Comparison of ENCODE assay signal across 11 mouse cellular contexts in the genomic region with DNA sequence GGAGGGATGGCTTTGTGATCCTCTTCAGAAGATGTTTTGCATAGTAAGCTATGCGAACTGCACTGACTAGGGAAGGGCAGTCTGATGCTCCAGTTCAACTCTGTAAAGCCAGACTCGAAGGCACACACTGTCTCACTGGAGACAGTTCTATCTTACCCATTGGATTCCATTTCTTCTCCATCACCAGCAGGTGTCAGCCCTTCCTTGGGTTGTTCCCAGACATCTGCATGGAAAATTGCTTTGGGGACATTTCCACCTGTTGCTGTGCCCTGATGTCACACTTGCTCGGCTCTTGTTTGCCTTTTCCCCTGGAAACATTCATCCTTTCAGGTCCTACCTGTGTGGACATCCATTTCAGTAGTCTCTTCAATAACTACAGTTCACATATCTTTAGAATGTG. TPM values are rescaled to one million over a fixed set of nuclear protein-coding genes. Genes with fewer than 3 reads are reported as not detected.
DNase-seq lines count a peak whose midpoint lies in the region; ATAC-seq and TF ChIP-seq lines count a peak whose summit lies in the region.
"Had no signal": no experiment of that assay in that cellular context is flagged by ENCODE, and none has a peak within 500 bp of the region (broad histone marks: within the 10 kb centered on the region; RNA-seq: fewer than 3 reads in every experiment).

No protein-coding gene starts in this region.

- H3K4me1 ChIP-seq in liver, postnatal 0 days (ENCODE audit: insufficient read depth) = no peaks in the 10 kb centered on the region
- H3K4me1 ChIP-seq in liver, embryonic 11.5 days (replicated peaks; ENCODE audit: control insufficient read depth, insufficient read depth, low read length) = no peaks in the 10 kb centered on the region
- H3K4me1 ChIP-seq: neural tube, embryonic 12.5 days had no signal

- TF ChIP-seq CTCF in liver, postnatal 0 days (IDR thresholded peaks at IDR 0.05; ENCODE audit: low read depth) = peak; percentile 49

- 49% methylated on average over 3 of the region's 3 CpGs for WGBS in liver, postnatal 0 days (ENCODE audit: insufficient replicate concordance)
- 55% methylated on average over 3 of the region's 3 CpGs for WGBS in liver, embryonic 11.5 days

- no peak for TF ChIP-seq EP300 in liver, postnatal 0 days (IDR thresholded peaks at IDR 0.05; ENCODE audit: low read depth)

- H3K4me2 ChIP-seq in liver, postnatal 0 days (ENCODE audit: low read depth, low read length) = no peak overlapping the region
- no peak overlapping the region for H3K4me2 ChIP-seq in liver, embryonic 11.5 days
- H3K4me2 ChIP-seq: neural tube, embryonic 12.5 days had no signal

- H3K27ac ChIP-seq in liver, postnatal 0 days (ENCODE audit: low read depth) = no peak overlapping the region
- no peak overlapping the region for H3K27ac ChIP-seq in liver, embryonic 11.5 days (ENCODE audit: low read depth, low read length)
- H3K27ac ChIP-seq: neural tube, embryonic 12.5 days had no signal

- no peaks in the 10 kb centered on the region for H3K9me3 ChIP-seq in liver, postnatal 0 days (ENCODE audit: low read length)
- H3K9me3 ChIP-seq in liver, embryonic 11.5 days (ENCODE audit: control insufficient read depth, low read length) = no peaks in the 10 kb centered on the region
- H3K9me3 ChIP-seq: neural tube, embryonic 12.5 days had no signal

- no peak overlapping the region for H3K4me3 ChIP-seq in liver, postnatal 0 days (ENCODE audit: low read depth, low read length)
- no peak overlapping the region for H3K4me3 ChIP-seq in liver, embryonic 11.5 days (ENCODE audit: low read depth, low read length)
- H3K4me3 ChIP-seq: neural tube, embryonic 12.5 days had no signal

- intact Hi-C loops in left cerebral cortex, postnatal 36 days (cut with DNase I) = loop anchor here (1.0 to 2.0 kb wide), 2 partner anchors 266 to 349 kb away; no protein-coding TSS in a partner anchor

- peak; percentile 41 for DNase-seq in embryo, embryonic 10 days (ENCODE audit: low spot score)
- DNase-seq in embryo, embryonic 9.5 days (ENCODE audit: extremely low spot score) = no peak
- DNase-seq in liver, postnatal 0 days = no peak
- DNase-seq in liver, embryonic 11.5 days (ENCODE audit: low spot score) = no peak
- peak; percentile 1 for DNase-seq in embryo, embryonic 11.5 days (ENCODE audit: low read depth, low spot score)
- peak; percentile 7 to 12 for DNase-seq in left cerebral cortex, postnatal 36 days (ENCODE audit: low spot score in 2 of 2)
- no peak for DNase-seq in T-cell, adult 2 months (ENCODE audit: low spot score)
- no peak for DNase-seq in gastrocnemius, postnatal 10 days

- no peaks in the 10 kb centered on the region for H3K27me3 ChIP-seq in liver, postnatal 0 days (ENCODE audit: insufficient read depth, low read length)
- H3K27me3 ChIP-seq in liver, embryonic 11.5 days (replicated peaks; ENCODE audit: control insufficient read depth, insufficient read depth, low read length) = no peaks in the 10 kb centered on the region
- H3K27me3 ChIP-seq: neural tube, embryonic 12.5 days had no signal

- no peaks in the 10 kb centered on the region for H3K36me3 ChIP-seq in liver, postnatal 0 days (replicated peaks; ENCODE audit: insufficient read depth, low read length)
- H3K36me3 ChIP-seq in liver, embryonic 11.5 days (ENCODE audit: control insufficient read depth, insufficient read depth, low read length) = no peaks in the 10 kb centered on the region
- H3K36me3 ChIP-seq: G1E; neural tube, embryonic 12.5 days had no signal

- no peak for ATAC-seq in liver, postnatal 0 days
- ATAC-seq in liver, embryonic 11.5 days (replicated peaks; ENCODE audit: low FRiP score) = no peak

- H3K9ac ChIP-seq in liver, postnatal 0 days (replicated peaks) = no peak overlapping the region
- no peak overlapping the region for H3K9ac ChIP-seq in liver, embryonic 11.5 days (ENCODE audit: low read depth, low read length)
- H3K9ac ChIP-seq: neural tube, embryonic 12.5 days had no signal

RNA-seq across cellular contexts. Expression of a gene that starts 36.4 kb away (rescaled TPM):
- not detected in 2 replicates for polyA plus RNA-seq in liver, postnatal 0 days (2015; fragmentation: Nextera tagmentation; extraction: Ambion mirVana)
- not detected in 2 replicates for polyA plus RNA-seq in liver, embryonic 11.5 days (2014; fragmentation: Nextera tagmentation; extraction: Ambion mirVana)
- not detected for total RNA-seq in left cerebral cortex, postnatal 36 days (2021)
- total RNA-seq in gastrocnemius, postnatal 10 days (2021) = not detected
- total RNA-seq: left cerebral cortex, postnatal 10 days had no signal
- polyA plus RNA-seq: G1E had no signal

Comparison
In these comparisons a context has a peak if more than half of its experiments do, and no peak if none do; other contexts are left out.
1. DNase-seq: peak in embryo, embryonic 10 days (single experiment), embryo, embryonic 11.5 days (single experiment) and left cerebral cortex, postnatal 36 days (2 of 2); none in embryo, embryonic 9.5 days (single experiment), liver, postnatal 0 days (single experiment), liver, embryonic 11.5 days (single experiment), T-cell, adult 2 months (single experiment) and gastrocnemius, postnatal 10 days (single experiment).